Mouse (Mus musculus) ES-Bruce4 (cell line): ENCODE measurements around the gene Cdkl4. TPM values are rescaled to one million over a fixed set of nuclear protein-coding genes. Genes with fewer than 3 reads are reported as not detected.
A peak's percentile ranks its signal among the peaks of the same experiment; 100 is the strongest.

Experiments
- H3K27ac ChIP-seq: 2 replicates; pipeline ENCODE4 v1.5.1; 2012; ENCODE audit warnings: low read length, inconsistent platforms; ENCODE audit not compliant: insufficient read depth
- H3K27me3 ChIP-seq: 2 replicates; pipeline ENCODE4 v1.6.1; 2012; ENCODE audit warnings: mild to moderate bottlenecking, low read length, inconsistent platforms; ENCODE audit not compliant: control insufficient read depth, poor library complexity, insufficient read depth, severe bottlenecking
- H3K36me3 ChIP-seq: 2 replicates; pipeline ENCODE4 v1.6.1; 2012; ENCODE audit warnings: inconsistent platforms, mild to moderate bottlenecking, low read length, moderate library complexity; ENCODE audit not compliant: control insufficient read depth, poor library complexity, insufficient read depth, severe bottlenecking
- H3K4me1 ChIP-seq: one replicate; pipeline ENCODE4 v1.8.1; 2011; ENCODE audit warnings: low read length; ENCODE audit not compliant: control insufficient read depth, insufficient read depth
- H3K4me3 ChIP-seq: 2 replicates; pipeline ENCODE4 v1.5.1; 2011; ENCODE audit warnings: low read depth, mild to moderate bottlenecking, low read length
- H3K9ac ChIP-seq: 2 replicates; pipeline ENCODE4 v1.6.1; 2012; ENCODE audit warnings: low read depth, mild to moderate bottlenecking, inconsistent platforms; ENCODE audit not compliant: poor library complexity, severe bottlenecking
- H3K9me3 ChIP-seq: replicated peaks from 2 replicates; pipeline ENCODE4 v1.6.1; 2012; ENCODE audit warnings: mild to moderate bottlenecking, low read length, inconsistent platforms; ENCODE audit not compliant: control insufficient read depth, poor library complexity, insufficient read depth, severe bottlenecking
- CTCF ChIP-seq: IDR thresholded peaks from one replicate; pipeline ENCODE4 v1.8.1; 2011; ENCODE audit warnings: low read depth, low read length
- EP300 ChIP-seq: IDR thresholded peaks from 2 replicates; pipeline ENCODE4 v1.6.1; 2011; ENCODE audit warnings: low read depth, low read length; ENCODE audit not compliant: insufficient read depth
- POLR2A ChIP-seq: IDR thresholded peaks from one replicate; pipeline ENCODE4 v1.8.1; 2011; ENCODE audit warnings: low read length; ENCODE audit not compliant: insufficient read depth
- polyA plus RNA-seq: library from polyadenylated mRNA; stranded (reverse); fragments of >200 nt; gene quantifications from 2 replicates; pipeline ENCODE4 v1.2.4, GENCODE M21; 2011; ENCODE audit warnings: low read depth; ENCODE audit not compliant: missing spikeins, insufficient read depth, insufficient read length

Cdkl4 gene
- 0.30 and 0.78 TPM in 2 replicates for polyA plus RNA-seq

DNA sequence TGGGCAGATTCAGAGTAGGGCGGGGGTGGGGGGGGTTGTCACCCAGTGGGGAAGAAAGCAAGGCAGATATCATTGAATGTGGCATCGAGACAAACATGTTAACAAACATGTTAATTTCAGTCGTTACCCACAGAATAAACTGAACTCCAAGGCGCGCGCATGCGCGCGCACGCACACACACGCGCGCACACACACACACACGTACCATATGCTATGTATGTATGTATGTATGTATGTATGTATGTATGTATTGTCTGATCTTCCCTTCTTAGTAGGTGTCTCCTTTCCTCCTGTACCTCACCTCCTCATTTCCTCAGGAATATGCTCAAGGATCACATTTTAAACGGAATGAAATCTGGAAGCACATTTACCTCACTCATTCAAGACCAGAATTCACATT, at the start of gene Cdkl4:
Cdkl4 (minus strand) TSS at position 175 of the 400 bp plus-strand sequence.
- Histone ChIP-seq H3K36me3 (no peaks in the 10 kb centered on the region), H3K4me1 (peaks cover 1% of the 10 kb centered on the region), H3K9ac (peak within 1 kb of the TSS; percentile 62), H3K4me3 (peak within 1 kb of the TSS; percentile 47), H3K9me3 (no peaks in the 10 kb centered on the region), H3K27ac (no peak within 1 kb of the TSS), H3K27me3 (no peaks in the 10 kb centered on the region)
- no peak for TF ChIP-seq EP300
- TF ChIP-seq CTCF = no peak
- no peak for TF ChIP-seq POLR2A

GRCm38 (mm10) chr17:80624979-80625378, 47.4 kb upstream of the Cdkl4 start:
- H3K27me3 ChIP-seq = no peaks in the 10 kb centered on the region
- H3K9ac ChIP-seq = no peak overlapping the region
- H3K4me1 ChIP-seq = no peaks in the 10 kb centered on the region
- no peak for TF ChIP-seq POLR2A
- no peak for TF ChIP-seq EP300
- TF ChIP-seq CTCF = no peak
- peaks cover 5% of the 10 kb centered on the region; the same call in 1 of the 2 replicates for H3K9me3 ChIP-seq
- H3K4me3 ChIP-seq = no peak overlapping the region
- no peak overlapping the region for H3K27ac ChIP-seq
- H3K36me3 ChIP-seq = peaks cover 2% of the 10 kb centered on the region; the same call in 1 of the 2 replicates

DNA sequence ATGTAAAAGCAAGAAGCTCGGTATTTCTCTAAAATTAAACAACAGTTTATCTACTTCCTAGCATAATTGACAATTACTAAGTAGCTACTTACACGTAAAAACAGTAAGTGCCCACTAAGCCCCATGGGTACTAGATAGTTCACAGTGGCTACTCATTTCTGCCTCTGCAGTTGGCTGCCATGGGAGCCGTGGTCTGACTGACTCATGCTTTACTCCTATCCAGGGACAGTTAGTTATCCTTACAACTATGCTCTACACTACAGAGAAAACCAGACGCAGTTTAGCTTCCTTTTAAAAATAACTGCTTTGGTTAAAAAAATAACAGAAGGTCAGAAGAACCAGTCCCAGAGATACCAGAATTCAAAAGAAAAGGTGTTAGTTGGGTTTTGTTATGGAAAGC, 44.1 kb upstream of the Cdkl4 start:
- peaks cover under 1% of the 10 kb centered on the region; the same call in 1 of the 2 replicates for H3K36me3 ChIP-seq
- H3K27ac ChIP-seq = no peak overlapping the region
- no peaks in the 10 kb centered on the region for H3K27me3 ChIP-seq
- H3K9ac ChIP-seq = no peak overlapping the region
- H3K4me1 ChIP-seq = no peaks in the 10 kb centered on the region
- peaks cover 5% of the 10 kb centered on the region; the same call in 1 of the 2 replicates for H3K9me3 ChIP-seq
- TF ChIP-seq POLR2A = no peak
- TF ChIP-seq EP300 = no peak
- no peak for TF ChIP-seq CTCF
- H3K4me3 ChIP-seq = no peak overlapping the region

DNA sequence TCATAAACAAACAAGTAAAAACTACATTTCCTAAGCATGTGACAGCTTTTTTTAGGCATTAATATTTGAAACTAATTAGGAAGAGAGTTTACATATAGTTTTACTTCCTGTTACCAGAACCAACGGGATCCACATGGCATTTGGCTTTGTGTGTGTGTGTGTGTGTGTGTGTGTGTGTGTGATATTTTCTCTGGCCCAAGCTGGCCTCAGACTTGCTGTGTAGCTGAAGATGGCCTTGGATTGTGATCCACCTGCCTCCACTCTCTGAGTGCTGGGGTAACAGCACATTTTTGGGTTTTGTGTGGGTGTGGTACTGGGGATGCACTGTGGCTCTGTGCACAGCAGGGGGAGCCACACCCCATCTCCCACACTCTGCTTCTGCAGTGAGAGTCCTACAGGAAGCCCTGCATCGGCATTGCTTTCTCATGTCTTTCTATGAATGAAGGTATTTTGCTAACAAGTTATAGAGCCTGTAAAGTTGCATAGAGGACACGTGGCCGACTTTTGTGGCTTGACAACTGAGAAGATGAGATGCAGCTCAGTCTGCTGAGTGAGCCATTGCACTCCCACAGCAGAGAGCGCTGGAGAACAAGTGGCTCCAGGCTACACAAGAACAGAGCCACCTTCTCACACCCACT, 43.3 kb upstream of the Cdkl4 start:
- H3K27me3 ChIP-seq = no peaks in the 10 kb centered on the region
- no peaks in the 10 kb centered on the region for H3K36me3 ChIP-seq
- no peak overlapping the region for H3K4me3 ChIP-seq
- H3K9ac ChIP-seq = no peak overlapping the region
- H3K27ac ChIP-seq = no peak overlapping the region
- peak; percentile 88 for TF ChIP-seq CTCF
- TF ChIP-seq EP300 = no peak
- TF ChIP-seq POLR2A = no peak
- peaks cover 5% of the 10 kb centered on the region; the same call in 1 of the 2 replicates for H3K9me3 ChIP-seq
- no peaks in the 10 kb centered on the region for H3K4me1 ChIP-seq

DNA sequence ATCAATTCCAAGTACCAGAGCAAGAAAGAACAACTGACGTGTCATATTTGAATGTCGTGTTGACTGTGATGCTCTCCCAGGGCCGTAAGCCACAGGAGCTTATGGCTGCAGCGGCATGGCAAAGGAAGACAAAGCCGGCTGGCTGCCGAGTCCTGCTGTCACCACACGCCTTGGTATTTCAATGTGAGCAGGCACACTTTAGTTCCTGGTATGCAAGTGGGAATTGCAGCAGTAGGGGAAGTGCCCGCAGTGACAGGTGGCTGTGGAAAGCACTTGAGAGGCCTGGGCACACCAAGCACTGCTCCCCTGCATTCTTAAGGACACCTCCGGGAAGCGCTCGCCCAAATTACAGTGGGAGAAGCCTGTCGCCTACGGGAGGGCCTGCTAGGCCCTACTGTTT, 41.9 kb upstream of the Cdkl4 start:
- Histone ChIP-seq H3K4me3 (no peak overlapping the region), H3K9ac (no peak overlapping the region), H3K27ac (no peak overlapping the region), H3K27me3 (no peaks in the 10 kb centered on the region), H3K9me3 (peaks cover 5% of the 10 kb centered on the region; the same call in 1 of the 2 replicates), H3K4me1 (no peaks in the 10 kb centered on the region), H3K36me3 (no peaks in the 10 kb centered on the region)
- TF ChIP-seq EP300 = no peak
- TF ChIP-seq POLR2A = no peak
- no peak for TF ChIP-seq CTCF

GRCm38 (mm10) chr17:80618890-80619289, 41.3 kb upstream of the Cdkl4 start:
- no peak overlapping the region for H3K4me3 ChIP-seq
- H3K4me1 ChIP-seq = no peaks in the 10 kb centered on the region
- H3K9me3 ChIP-seq = peaks cover 4% of the 10 kb centered on the region; the same call in 1 of the 2 replicates
- H3K27me3 ChIP-seq = no peaks in the 10 kb centered on the region
- no peaks in the 10 kb centered on the region for H3K36me3 ChIP-seq
- no peak overlapping the region for H3K27ac ChIP-seq
- TF ChIP-seq CTCF = no peak
- no peak for TF ChIP-seq POLR2A
- TF ChIP-seq EP300 = no peak
- no peak overlapping the region for H3K9ac ChIP-seq
